Mouse (Mus musculus) kidney, adult 11 months (tissue): Measurements from ENCODE around the gene Map3k20.

Experiments used
- DNase-seq: peaks from one replicate; pipeline ENCODE4 v3.0.0; 2022

Map3k20 gene

GRCm38 (mm10) chr2:72285256-72285887 lies at the start of gene Map3k20:
Map3k20 (plus strand) TSS chr2:72285637.
- DNase-seq: peak; percentile 51

- no peak for DNase-seq
These were observed 47.0 kb upstream of the Map3k20 start for GRCm38 (mm10) chr2:72238421-72238820.

DNA sequence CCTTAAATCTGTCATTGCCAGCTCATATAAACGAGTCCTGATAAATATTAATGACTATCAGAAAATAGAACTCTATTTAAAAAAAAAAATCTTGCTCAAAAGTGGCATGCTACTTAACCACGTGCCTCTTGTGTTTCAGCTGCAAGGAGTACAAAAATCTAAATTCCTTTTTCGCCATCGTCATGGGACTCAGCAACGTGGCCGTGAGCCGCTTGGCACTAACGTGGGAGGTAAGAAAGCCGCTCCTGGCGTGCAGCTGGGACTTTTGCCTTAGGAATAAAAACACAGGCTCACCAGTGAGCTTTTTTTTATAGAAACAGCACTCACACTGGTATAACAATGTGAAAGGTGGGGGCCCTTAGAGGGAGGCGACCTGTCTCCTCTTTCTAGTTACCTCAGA lies 46.5 kb upstream of the Map3k20 start:
- no peak for DNase-seq

DNA sequence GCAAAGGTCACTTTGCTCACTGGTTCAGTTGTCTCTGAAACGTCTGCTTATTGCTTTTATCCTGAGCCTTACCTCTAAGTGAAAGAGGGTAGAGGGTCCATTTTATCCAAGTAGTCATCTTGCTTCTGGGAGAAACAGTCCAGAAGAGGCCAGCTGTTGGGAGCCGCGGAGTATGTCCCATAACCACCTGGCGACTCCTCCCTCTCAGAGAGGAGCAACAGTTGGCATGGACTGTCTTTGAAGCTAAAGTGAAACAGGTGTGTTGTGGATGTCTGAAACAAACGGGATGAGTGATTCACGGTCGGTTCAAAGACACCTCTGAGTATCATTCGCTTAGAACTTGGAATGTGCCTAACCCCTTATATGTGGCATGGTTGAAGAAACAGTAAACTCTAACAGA lies 46.0 kb upstream of the Map3k20 start:
- DNase-seq: no peak

DNA sequence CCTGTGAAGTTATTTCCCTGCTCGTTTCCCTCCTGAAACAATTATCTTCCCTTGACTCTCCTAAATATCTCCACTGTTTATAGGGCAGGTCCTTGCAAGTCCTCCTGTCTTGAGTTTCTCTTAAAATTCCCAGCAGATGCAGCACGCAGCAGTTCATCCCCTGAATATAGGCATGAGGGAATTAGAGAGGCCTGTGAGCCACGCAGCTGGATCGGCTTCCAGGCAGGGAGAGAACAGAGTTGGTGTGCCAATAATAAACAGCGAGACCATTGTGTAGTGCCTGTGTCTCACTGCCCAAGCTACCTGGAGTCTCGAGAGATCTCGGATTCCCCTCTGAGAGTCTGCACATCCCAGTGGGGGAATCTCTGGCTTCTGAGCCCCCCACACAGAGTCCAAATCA lies 45.4 kb upstream of the Map3k20 start:
- no peak for DNase-seq

DNA sequence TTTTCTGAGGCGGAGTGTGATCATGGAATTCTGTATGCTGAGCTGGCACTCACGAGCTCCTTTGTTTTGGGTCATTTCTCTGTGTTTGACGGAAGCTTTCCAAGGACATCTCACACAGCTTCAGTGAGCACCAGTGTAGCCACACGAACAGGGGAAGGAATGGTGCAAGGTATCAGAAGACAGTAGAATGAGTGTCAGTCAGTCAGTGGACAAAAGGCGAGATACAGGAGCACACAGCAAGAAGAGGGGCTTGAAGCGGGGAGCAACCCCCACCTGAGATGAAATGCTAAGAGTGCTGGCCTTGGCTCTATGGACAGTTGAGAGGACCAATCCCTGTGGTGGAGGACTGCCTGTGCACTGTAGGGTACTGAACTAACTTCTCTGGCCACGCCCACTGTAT lies 44.7 kb upstream of the Map3k20 start:
- DNase-seq: no peak

DNA sequence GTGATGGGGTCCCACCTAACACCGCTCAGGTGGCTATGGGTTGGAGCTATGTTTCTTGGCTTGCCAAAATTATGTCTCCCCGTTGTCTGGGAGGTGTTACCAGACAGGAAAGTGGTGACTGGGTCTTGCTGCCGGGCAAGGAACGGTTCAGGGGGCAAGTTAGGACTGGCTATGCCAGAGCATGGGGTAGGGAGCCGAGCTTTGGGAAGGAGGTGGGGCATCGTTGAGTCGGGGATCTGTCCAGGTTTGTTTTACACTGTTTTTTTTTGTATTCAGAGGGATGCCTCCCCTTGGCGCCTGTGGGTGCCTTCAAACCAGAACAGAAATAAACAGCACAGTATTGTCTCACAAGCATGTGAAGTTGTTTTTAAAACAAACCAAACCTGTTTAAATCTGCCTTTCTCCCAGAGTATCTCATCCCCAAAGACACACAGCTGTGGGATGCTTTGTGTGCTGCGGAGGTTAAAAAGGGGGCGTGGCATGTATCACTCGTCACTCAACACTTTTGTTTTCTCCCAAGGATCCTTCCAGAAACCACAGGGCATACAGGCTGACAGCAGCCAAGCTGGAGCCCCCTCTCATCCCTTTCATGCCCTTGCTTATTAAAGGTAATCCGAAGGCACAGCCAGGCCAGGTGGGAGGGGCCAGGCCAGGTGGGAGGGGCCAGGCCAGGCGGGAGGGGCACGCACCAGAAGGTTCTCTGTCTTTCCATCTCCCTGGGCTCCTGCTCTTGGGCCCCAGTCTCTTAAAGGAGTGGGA lies 43.5 kb upstream of the Map3k20 start:
- DNase-seq: no peak

- no peak for DNase-seq
These were observed 42.3 kb upstream of the Map3k20 start for GRCm38 (mm10) chr2:72242910-72243675.

- DNase-seq: no peak
These were observed 39.8 kb upstream of the Map3k20 start for GRCm38 (mm10) chr2:72245631-72246030.

GRCm38 (mm10) chr2:72246376-72246775 lies 39.1 kb upstream of the Map3k20 start:
- no peak for DNase-seq

DNA sequence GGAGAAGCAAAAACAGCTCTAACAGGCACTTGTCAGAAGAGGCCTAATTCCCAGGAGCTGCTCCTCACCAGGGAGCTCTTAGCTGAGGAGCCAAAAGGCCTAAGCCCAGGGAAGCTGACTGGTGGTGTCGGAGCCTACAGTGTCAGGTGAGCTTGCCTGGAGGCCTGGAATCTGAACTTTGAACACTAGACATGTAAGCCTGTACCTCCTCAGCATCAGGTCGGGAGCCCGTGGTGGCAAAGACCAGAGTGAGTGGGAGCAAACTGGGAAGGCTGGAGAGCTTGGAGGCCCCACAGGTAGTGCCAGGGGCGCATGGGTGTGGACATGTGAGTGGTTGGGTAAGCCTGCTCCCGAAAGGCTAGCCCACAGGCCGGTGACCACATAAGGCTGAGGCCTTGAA lies 37.6 kb upstream of the Map3k20 start:
- peak; percentile 28 for DNase-seq

- no peak for DNase-seq
These were observed 32.6 kb upstream of the Map3k20 start for GRCm38 (mm10) chr2:72252510-72253505.

- DNase-seq: no peak
These were observed 31.6 kb upstream of the Map3k20 start for GRCm38 (mm10) chr2:72253882-72254281.

DNA sequence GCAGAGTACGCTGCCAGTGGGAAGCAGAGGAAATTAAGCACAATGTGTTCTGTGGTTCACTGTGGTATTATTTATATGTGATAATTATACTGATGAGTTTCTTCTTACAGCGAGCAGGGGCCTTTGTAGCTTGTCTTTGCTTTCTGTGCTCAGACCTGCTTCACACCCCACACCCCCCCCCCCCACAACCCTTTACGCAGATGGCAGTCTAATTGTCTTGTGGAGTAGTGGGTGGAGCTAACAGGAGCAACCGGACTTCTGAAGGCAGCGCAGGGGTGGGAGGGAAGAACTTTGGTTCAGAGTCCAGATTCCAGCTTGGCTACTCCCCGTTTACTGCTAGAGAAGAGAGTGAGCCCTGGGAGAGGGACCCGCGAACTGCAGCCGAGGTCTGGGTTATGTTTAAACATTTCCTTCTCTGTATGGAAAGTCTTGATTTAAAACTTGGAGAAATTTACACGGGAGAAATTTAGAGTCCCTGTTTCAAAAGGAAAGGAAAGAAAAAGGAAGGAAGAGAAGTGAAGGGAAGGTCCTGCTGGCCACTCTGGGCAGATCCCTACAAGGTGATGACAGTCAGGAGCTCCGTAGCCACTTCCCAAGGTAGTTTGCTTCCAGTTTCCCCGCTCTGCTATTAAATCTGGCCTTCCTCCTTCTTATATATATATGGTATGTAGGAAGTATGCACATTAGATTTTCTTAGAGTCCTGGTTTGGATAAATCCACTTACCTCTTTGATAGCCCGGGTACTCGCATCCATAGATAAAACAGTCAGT lies 30.4 kb upstream of the Map3k20 start:
- DNase-seq: peak; percentile 77

DNA sequence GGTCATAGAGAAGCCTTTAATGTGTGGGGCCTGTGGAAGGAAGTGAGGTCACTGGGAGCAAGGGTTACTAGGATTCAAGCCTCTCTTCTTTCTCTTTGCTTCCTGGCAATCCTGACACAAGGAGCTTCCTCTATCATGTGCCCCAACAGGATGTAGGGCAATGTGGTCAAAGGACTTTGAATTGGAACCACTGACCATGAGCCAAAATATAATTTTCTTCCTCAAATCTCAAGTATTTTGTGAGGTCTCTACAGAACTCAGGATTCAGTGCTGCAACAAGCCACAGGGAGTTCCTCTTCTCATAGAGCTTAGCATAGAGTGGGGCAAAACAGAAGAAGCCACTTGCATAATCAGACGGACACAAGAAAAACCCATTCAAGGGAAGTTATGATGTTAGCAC lies 24.7 kb upstream of the Map3k20 start:
- no peak for DNase-seq

DNA sequence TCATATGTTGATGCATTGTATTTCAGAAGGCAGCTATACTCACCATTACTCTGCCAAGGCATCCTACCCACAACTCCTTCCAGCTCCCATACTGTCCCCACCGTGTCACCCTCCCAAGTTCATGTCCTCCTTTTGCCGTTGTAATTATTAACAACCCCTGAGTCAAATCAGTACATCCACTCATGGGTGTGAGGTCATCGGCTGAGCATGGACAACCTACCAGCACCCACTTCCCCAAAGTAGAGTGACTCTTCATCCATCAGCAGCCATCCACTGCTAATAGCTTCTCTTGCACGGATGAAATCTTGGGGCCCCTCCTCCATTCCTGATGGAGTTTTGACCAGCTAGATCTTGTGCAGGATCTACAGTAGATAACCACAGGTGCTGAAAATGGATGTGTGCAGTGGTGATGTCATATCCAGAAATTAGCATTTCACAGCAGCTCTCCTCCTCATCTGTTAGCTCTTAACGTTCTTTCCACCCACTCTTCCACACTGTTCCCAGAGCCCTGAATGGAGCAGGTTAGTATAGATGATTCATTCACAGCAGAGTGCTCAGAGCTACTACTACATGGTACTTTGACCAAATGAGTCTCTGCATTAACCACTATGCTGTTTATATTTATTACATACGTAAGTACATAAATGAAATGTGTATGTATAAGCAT lies 22.5 kb upstream of the Map3k20 start:
- DNase-seq: no peak

DNA sequence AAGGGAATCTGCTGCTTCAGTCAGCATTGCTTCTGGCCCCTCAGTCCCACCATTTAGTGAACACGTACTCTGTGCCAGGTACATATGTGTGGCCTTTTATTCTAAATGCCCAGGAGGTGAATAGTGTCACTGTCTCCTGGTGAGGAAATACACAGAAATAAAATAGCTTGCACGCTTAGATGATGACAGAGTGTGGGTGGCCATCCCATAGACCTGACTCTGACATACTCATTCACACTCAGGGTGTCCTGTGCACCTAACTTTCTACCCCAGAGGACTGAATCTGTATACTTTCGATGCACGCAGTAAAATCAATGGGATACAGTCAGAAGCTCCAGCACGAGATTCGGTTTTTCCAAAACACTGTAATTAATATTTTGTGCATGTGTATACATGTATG lies 18.0 kb upstream of the Map3k20 start:
- DNase-seq: no peak

DNA sequence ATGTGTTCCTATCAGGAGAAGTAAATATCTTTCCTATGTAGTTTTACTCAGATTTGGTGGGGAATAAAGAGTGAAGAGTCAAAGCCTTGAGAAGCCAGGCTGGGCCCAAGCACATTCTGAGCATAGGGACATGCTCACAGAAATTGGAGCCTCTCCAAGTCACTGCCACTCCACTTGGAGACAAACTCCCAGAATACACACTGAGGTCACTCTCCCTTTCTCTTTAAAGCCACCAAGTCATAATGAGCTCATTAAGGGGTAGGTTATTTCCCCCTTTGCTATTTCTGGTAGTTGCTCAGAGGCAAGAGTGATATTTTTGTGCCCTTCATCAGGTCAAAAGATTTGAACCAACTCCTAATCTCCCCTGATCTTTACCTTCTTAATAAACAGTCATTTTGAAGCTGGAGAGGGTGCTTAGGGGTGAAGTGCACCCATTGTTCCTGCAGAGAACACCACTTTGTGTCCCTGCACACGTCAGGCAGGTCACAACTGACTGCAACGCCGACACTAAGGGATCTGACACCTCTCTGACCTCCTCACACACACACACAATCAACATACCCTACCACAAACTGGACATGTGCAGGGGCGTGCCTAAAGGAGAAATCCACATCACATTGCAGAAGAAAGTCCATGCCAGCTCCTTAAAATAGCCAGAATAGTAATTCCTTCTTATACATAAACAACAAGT lies 15.6 kb upstream of the Map3k20 start:
- no peak for DNase-seq

GRCm38 (mm10) chr2:72278247-72278873 lies 7.1 kb upstream of the Map3k20 start:
- DNase-seq: no peak

DNA sequence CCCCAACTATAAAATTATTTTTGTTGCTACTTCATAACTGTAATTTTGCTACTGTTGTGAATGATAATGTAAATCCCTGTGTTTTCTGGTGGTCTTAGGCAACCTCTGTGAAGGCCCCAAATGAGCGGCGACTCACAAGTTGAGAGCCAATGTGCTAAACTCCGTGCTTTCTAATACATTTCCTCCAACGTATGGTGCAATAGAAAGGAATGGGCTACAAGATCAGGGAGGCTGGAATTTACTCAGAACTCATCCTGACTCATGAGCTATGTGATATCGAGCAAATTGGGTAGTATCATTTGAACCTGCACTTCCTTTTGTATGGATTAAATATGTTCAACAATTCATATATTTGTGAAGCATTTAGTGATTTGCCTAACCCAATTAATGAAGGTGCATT lies 4.9 kb upstream of the Map3k20 start:
- DNase-seq: no peak
